Mouse (Mus musculus): Measurements from ENCODE around the gene Ophn1. TPM values are rescaled to one million over a fixed set of nuclear protein-coding genes. Genes with fewer than 3 reads are reported as not detected.

Gene Ophn1
- polyA plus RNA-seq, 1 experiment from 2014 or later, result 12.9 TPM

DNA sequence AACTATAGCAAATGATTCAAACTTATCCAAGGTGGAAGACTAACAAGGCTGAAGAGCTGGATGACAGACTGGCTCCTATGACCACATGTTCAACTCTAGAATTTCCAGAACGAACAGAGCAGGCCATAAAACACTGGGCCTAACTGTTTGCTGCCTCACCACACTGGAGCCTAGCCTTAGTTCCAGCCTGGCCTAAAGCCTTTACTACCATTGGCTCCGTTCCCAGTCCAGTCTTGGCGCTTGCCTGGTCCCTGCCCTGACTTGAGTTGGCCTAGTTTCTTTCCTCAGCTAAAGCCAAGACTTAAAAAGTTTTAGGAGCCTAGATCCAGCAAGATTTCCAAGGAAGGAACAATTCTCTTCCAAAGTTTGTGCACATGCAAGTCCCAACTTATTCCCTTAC, 7.5 kb upstream of the Ophn1 start:
- 59% methylated on average over 3 of the region's 3 CpGs for WGBS
- Histone ChIP-seq H3K27ac (replicated peaks in 1 of 2; ENCODE audit: control insufficient read depth in 1 of 2, insufficient read depth in 1 of 2, low read depth in 2 of 2, low read length in 2 of 2) (no peak overlapping the region), H3K4me2 (ENCODE audit: low read length) (no peak overlapping the region), H3K9me3 (ENCODE audit: control insufficient read depth, low read length) (no peaks in the 10 kb centered on the region), H3K9ac (ENCODE audit: low read length) (no peak overlapping the region), H3K4me1 (ENCODE audit: control insufficient read depth in 2 of 2, insufficient read depth in 2 of 2, low read length in 2 of 2) (no peaks in the 10 kb centered on the region), H3K36me3 (ENCODE audit: control insufficient read depth, insufficient read depth, low read length) (no peaks in the 10 kb centered on the region), H3K27me3 (ENCODE audit: control insufficient read depth, insufficient read depth, low read length) (no peaks in the 10 kb centered on the region), H3K4me3 (ENCODE audit: control insufficient read depth in 1 of 2, insufficient read depth in 1 of 2, low read depth in 1 of 2, low read length in 2 of 2) (no peak overlapping the region)
- no peak for ATAC-seq (ENCODE audit: insufficient number of reproducible peaks, insufficient read depth, low FRiP score, low read depth)

GRCm38 (mm10) chrX:98890072-98890405, 786 bp downstream of the Ophn1 start:
- H3K4me3 ChIP-seq (ENCODE audit: control insufficient read depth in 1 of 2, insufficient read depth in 1 of 2, low read depth in 1 of 2, low read length in 2 of 2), result peak overlapping the region; percentile 57 to 81

DNA sequence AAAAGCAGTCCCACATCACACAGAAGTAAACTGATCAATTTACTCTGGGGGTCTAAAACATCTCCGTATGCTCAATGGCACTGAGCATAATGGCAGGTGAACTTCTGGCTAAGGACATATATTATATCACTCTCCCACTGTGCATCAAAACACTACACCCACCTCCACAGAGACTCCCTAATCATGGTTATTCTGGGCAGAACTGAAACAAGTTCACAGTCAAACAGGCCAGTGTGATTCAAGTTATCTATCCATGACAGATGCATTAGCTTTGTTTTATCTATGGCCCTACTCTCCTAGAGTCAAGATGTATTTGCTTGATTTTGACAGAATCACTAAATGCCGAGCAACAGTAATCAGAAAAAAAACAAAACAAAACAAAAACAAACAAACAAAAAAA, 8.8 kb downstream of the Ophn1 start:
- no peaks in the 10 kb centered on the region for H3K36me3 ChIP-seq (ENCODE audit: control insufficient read depth, insufficient read depth, low read length)
- H3K9me3 ChIP-seq (ENCODE audit: control insufficient read depth, low read length), result no peaks in the 10 kb centered on the region
- H3K27ac ChIP-seq (replicated peaks in 1 of 2; ENCODE audit: control insufficient read depth in 1 of 2, insufficient read depth in 1 of 2, low read depth in 2 of 2, low read length in 2 of 2), result no peak overlapping the region
- no peaks in the 10 kb centered on the region for H3K27me3 ChIP-seq (ENCODE audit: control insufficient read depth, insufficient read depth, low read length)
- no peak overlapping the region for H3K9ac ChIP-seq (ENCODE audit: low read length)
- no peak overlapping the region for H3K4me3 ChIP-seq (ENCODE audit: control insufficient read depth in 1 of 2, insufficient read depth in 1 of 2, low read depth in 1 of 2, low read length in 2 of 2)
- ATAC-seq (ENCODE audit: insufficient number of reproducible peaks, insufficient read depth, low FRiP score, low read depth), result no peak
- H3K4me1 ChIP-seq (ENCODE audit: control insufficient read depth in 2 of 2, insufficient read depth in 2 of 2, low read length in 2 of 2), result no peaks in the 10 kb centered on the region
- no peak overlapping the region for H3K4me2 ChIP-seq (ENCODE audit: low read length)
- WGBS, result 79% methylated on average over 2 of the region's 2 CpGs

More at GRCm38 (mm10) chrX:98890072-98890405, 786 bp downstream of the Ophn1 start:
- 11% methylated on average over 14 of the region's 14 CpGs for WGBS
- Histone ChIP-seq H3K9me3 (ENCODE audit: control insufficient read depth, low read length) (no peaks in the 10 kb centered on the region), H3K9ac (ENCODE audit: low read length) (peak overlapping the region; percentile 71), H3K27me3 (ENCODE audit: control insufficient read depth, insufficient read depth, low read length) (no peaks in the 10 kb centered on the region), H3K36me3 (ENCODE audit: control insufficient read depth, insufficient read depth, low read length) (no peaks in the 10 kb centered on the region), H3K27ac (replicated peaks in 1 of 2; ENCODE audit: control insufficient read depth in 1 of 2, insufficient read depth in 1 of 2, low read depth in 2 of 2, low read length in 2 of 2) (peak overlapping the region; percentile 76 to 85; a peak in 3 of 4 replicates), H3K4me2 (ENCODE audit: low read length) (peak overlapping the region; percentile 69), H3K4me1 (ENCODE audit: control insufficient read depth in 2 of 2, insufficient read depth in 2 of 2, low read length in 2 of 2) (no peaks in the 10 kb centered on the region)
- no peak for ATAC-seq (ENCODE audit: insufficient number of reproducible peaks, insufficient read depth, low FRiP score, low read depth)

DNA sequence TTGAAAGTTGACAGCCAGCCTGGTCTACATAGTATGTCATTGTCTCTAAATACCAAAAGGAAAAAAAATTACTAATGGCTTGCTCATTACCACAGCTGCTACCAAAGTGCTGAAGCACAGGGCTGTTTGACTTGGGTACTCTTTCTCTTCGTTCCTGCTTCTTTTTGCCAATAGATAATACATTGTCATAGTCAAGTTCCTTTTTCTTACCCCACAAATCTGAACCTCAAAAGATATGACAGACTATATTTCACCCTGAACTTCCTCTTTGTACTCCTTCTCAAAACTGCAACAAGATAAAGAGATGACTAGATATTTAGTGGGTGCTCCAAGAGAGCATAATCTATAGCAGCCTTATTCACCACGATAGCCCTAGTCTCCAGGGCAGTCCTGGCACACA, 9.7 kb downstream of the Ophn1 start:
- Histone ChIP-seq H3K9me3 (ENCODE audit: control insufficient read depth, low read length) (no peaks in the 10 kb centered on the region), H3K27me3 (ENCODE audit: control insufficient read depth, insufficient read depth, low read length) (no peaks in the 10 kb centered on the region), H3K9ac (ENCODE audit: low read length) (no peak overlapping the region), H3K4me1 (ENCODE audit: control insufficient read depth in 2 of 2, insufficient read depth in 2 of 2, low read length in 2 of 2) (no peaks in the 10 kb centered on the region), H3K4me2 (ENCODE audit: low read length) (no peak overlapping the region), H3K36me3 (ENCODE audit: control insufficient read depth, insufficient read depth, low read length) (no peaks in the 10 kb centered on the region), H3K4me3 (ENCODE audit: control insufficient read depth in 1 of 2, insufficient read depth in 1 of 2, low read depth in 1 of 2, low read length in 2 of 2) (no peak overlapping the region), H3K27ac (replicated peaks in 1 of 2; ENCODE audit: control insufficient read depth in 1 of 2, insufficient read depth in 1 of 2, low read depth in 2 of 2, low read length in 2 of 2) (no peak overlapping the region)
- WGBS, result 78% methylated on average over 2 of the region's 2 CpGs
- ATAC-seq (ENCODE audit: insufficient number of reproducible peaks, insufficient read depth, low FRiP score, low read depth), result no peak

DNA sequence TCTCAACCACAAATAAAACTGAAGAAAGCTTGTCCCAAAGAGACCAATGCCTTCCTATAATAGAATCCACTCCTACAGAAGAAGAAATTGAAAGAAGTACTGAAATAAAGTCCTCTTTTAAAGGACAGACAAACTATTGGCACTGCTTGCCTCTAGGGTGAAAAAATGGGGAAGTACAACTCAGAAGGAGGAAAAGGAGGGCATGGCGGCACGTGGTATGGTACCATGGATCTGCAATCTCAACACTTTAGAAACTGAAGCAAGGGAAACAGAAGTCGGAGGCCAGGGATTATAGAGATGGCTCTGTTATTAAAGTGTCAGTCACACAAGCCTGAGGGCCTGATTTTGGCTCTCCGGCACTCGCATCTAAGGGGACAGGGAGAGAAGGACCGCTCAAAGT, 10.5 kb downstream of the Ophn1 start:
- no peak for ATAC-seq (ENCODE audit: insufficient number of reproducible peaks, insufficient read depth, low FRiP score, low read depth)
- Histone ChIP-seq H3K4me1 (ENCODE audit: control insufficient read depth in 2 of 2, insufficient read depth in 2 of 2, low read length in 2 of 2) (no peaks in the 10 kb centered on the region), H3K27ac (replicated peaks in 1 of 2; ENCODE audit: control insufficient read depth in 1 of 2, insufficient read depth in 1 of 2, low read depth in 2 of 2, low read length in 2 of 2) (no peak overlapping the region), H3K9me3 (ENCODE audit: control insufficient read depth, low read length) (no peaks in the 10 kb centered on the region), H3K4me2 (ENCODE audit: low read length) (no peak overlapping the region), H3K9ac (ENCODE audit: low read length) (no peak overlapping the region), H3K4me3 (ENCODE audit: control insufficient read depth in 1 of 2, insufficient read depth in 1 of 2, low read depth in 1 of 2, low read length in 2 of 2) (no peak overlapping the region), H3K36me3 (ENCODE audit: control insufficient read depth, insufficient read depth, low read length) (no peaks in the 10 kb centered on the region), H3K27me3 (ENCODE audit: control insufficient read depth, insufficient read depth, low read length) (no peaks in the 10 kb centered on the region)
- 89% methylated on average over 6 of the region's 6 CpGs for WGBS

DNA sequence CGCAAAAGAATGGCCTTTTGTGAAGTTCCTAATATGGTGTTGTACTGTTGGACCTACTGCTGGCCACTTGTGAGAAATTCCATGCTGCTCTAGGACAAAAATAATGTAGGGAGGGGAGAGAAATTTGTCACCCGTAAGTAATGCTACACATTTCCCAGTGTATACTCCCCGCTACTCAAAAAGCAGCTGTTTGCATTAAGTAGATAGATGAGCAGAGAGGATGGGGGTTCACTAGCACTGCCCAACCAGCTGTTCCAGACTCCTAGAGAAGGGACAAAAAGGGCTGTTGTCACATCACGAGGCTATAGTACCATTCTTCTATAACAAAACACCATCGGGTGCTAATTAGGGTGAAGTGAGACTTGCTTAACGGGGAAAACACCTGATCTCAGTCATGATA, 15.7 kb downstream of the Ophn1 start:
- no peak for ATAC-seq (ENCODE audit: insufficient number of reproducible peaks, insufficient read depth, low FRiP score, low read depth)

GRCm38 (mm10) chrX:98874086-98874485, 16.7 kb downstream of the Ophn1 start:
- Histone ChIP-seq H3K4me3 (ENCODE audit: control insufficient read depth in 1 of 2, insufficient read depth in 1 of 2, low read depth in 1 of 2, low read length in 2 of 2) (no peak overlapping the region), H3K4me1 (ENCODE audit: control insufficient read depth in 2 of 2, insufficient read depth in 2 of 2, low read length in 2 of 2) (no peaks in the 10 kb centered on the region; a peak in 1 of 4 replicates), H3K9ac (ENCODE audit: low read length) (no peak overlapping the region), H3K9me3 (ENCODE audit: control insufficient read depth, low read length) (no peaks in the 10 kb centered on the region), H3K27ac (replicated peaks in 1 of 2; ENCODE audit: control insufficient read depth in 1 of 2, insufficient read depth in 1 of 2, low read depth in 2 of 2, low read length in 2 of 2) (no peak overlapping the region), H3K4me2 (ENCODE audit: low read length) (no peak overlapping the region), H3K36me3 (ENCODE audit: control insufficient read depth, insufficient read depth, low read length) (no peaks in the 10 kb centered on the region), H3K27me3 (ENCODE audit: control insufficient read depth, insufficient read depth, low read length) (no peaks in the 10 kb centered on the region)
- WGBS, result 77% methylated on average over 5 of the region's 5 CpGs
- no peak for ATAC-seq (ENCODE audit: insufficient number of reproducible peaks, insufficient read depth, low FRiP score, low read depth)

More for the DNA sequence above, 15.7 kb downstream of the Ophn1 start:
- H3K9ac ChIP-seq (ENCODE audit: low read length), result no peak overlapping the region
- no peaks in the 10 kb centered on the region; a peak in 1 of 4 replicates for H3K4me1 ChIP-seq (ENCODE audit: control insufficient read depth in 2 of 2, insufficient read depth in 2 of 2, low read length in 2 of 2)
- H3K36me3 ChIP-seq (ENCODE audit: control insufficient read depth, insufficient read depth, low read length), result no peaks in the 10 kb centered on the region
- H3K4me3 ChIP-seq (ENCODE audit: control insufficient read depth in 1 of 2, insufficient read depth in 1 of 2, low read depth in 1 of 2, low read length in 2 of 2), result no peak overlapping the region
- H3K4me2 ChIP-seq (ENCODE audit: low read length), result no peak overlapping the region
- H3K9me3 ChIP-seq (ENCODE audit: control insufficient read depth, low read length), result no peaks in the 10 kb centered on the region
- no peak overlapping the region for H3K27ac ChIP-seq (replicated peaks in 1 of 2; ENCODE audit: control insufficient read depth in 1 of 2, insufficient read depth in 1 of 2, low read depth in 2 of 2, low read length in 2 of 2)
- 65% methylated on average over 6 of the region's 6 CpGs for WGBS
- no peaks in the 10 kb centered on the region for H3K27me3 ChIP-seq (ENCODE audit: control insufficient read depth, insufficient read depth, low read length)

- H3K9ac ChIP-seq (ENCODE audit: low read length), result no peak overlapping the region
- 93% methylated on average over 1 of the region's 1 CpGs for WGBS
- no peak overlapping the region for H3K4me3 ChIP-seq (ENCODE audit: control insufficient read depth in 1 of 2, insufficient read depth in 1 of 2, low read depth in 1 of 2, low read length in 2 of 2)
- no peaks in the 10 kb centered on the region for H3K9me3 ChIP-seq (ENCODE audit: control insufficient read depth, low read length)
- H3K27me3 ChIP-seq (ENCODE audit: control insufficient read depth, insufficient read depth, low read length), result no peaks in the 10 kb centered on the region
- ATAC-seq (ENCODE audit: insufficient number of reproducible peaks, insufficient read depth, low FRiP score, low read depth), result no peak
- no peak overlapping the region for H3K27ac ChIP-seq (replicated peaks in 1 of 2; ENCODE audit: control insufficient read depth in 1 of 2, insufficient read depth in 1 of 2, low read depth in 2 of 2, low read length in 2 of 2)
- H3K36me3 ChIP-seq (ENCODE audit: control insufficient read depth, insufficient read depth, low read length), result no peaks in the 10 kb centered on the region
- H3K4me1 ChIP-seq (ENCODE audit: control insufficient read depth in 2 of 2, insufficient read depth in 2 of 2, low read length in 2 of 2), result no peaks in the 10 kb centered on the region; a peak in 1 of 4 replicates
- no peak overlapping the region for H3K4me2 ChIP-seq (ENCODE audit: low read length)
These were observed 18.8 kb downstream of the Ophn1 start for GRCm38 (mm10) chrX:98872064-98872463.

Data from heart, embryonic 14.5 days (tissue).